Mouse (Mus musculus) lung, embryonic 16.5 days (tissue): ENCODE measurements at regions not wholly inside any gene's neighbourhood (a gene's known extent, or its start where the extent isn't known, plus 50 kb on each side); places are given as distances from the start of the nearest gene placed in this dataset.

Source experiments
- ATAC-seq: fragments of 200-750 bp; cut with Nextera tagmentation; 2 replicates; pipeline ENCODE4 v1.8.0; 2017; ENCODE audit warnings: low read depth, mild to moderate bottlenecking, moderate library complexity
- H3K27ac ChIP-seq: fragments of 300-500 bp; sonication (generic); 2 replicates; pipeline ENCODE4 v1.5.1; 2014; ENCODE audit warnings: mild to moderate bottlenecking, control low read depth, low read length
- H3K27me3 ChIP-seq: fragments of 300-500 bp; sonication (generic); 2 replicates; pipeline ENCODE4 v1.6.1; 2014; ENCODE audit warnings: low read depth, low read length, mixed read lengths; ENCODE audit not compliant: control insufficient read depth, insufficient read depth
- H3K36me3 ChIP-seq: fragments of 300-500 bp; sonication (generic); 2 replicates; pipeline ENCODE4 v1.6.1; 2014; ENCODE audit warnings: low read length; ENCODE audit not compliant: control insufficient read depth, insufficient read depth
- H3K4me1 ChIP-seq: fragments of 300-500 bp; sonication (generic); replicated peaks from 2 replicates; pipeline ENCODE4 v1.6.1; 2014; ENCODE audit warnings: low read length, mixed read lengths; ENCODE audit not compliant: control insufficient read depth, insufficient read depth
- H3K4me2 ChIP-seq: fragments of 300-500 bp; sonication (generic); 2 replicates; pipeline ENCODE4 v1.6.1; 2014; ENCODE audit warnings: low read depth, low read length, control low read depth
- H3K4me3 ChIP-seq: fragments of 300-500 bp; sonication (generic); 2 replicates; pipeline ENCODE4 v1.5.1; 2014; ENCODE audit warnings: mild to moderate bottlenecking, low read length, control low read depth
- H3K9ac ChIP-seq: fragments of 300-500 bp; sonication (generic); 2 replicates; pipeline ENCODE4 v1.6.1; 2014; ENCODE audit warnings: low read length, control low read depth
- H3K9me3 ChIP-seq: fragments of 300-500 bp; sonication (generic); 2 replicates; pipeline ENCODE4 v1.6.1; 2016; ENCODE audit warnings: low read length; ENCODE audit not compliant: control insufficient read depth
- WGBS: fragments of 180-500 bp; shearing (Covaris S2); extraction: QIAGEN DNeasy Blood & Tissue Kit; methylation state at CpG from one replicate; pipeline ENCODE4 v1.1.7; 2014; 5-methylcytosine and 5-hydroxymethylcytosine counted together

DNA sequence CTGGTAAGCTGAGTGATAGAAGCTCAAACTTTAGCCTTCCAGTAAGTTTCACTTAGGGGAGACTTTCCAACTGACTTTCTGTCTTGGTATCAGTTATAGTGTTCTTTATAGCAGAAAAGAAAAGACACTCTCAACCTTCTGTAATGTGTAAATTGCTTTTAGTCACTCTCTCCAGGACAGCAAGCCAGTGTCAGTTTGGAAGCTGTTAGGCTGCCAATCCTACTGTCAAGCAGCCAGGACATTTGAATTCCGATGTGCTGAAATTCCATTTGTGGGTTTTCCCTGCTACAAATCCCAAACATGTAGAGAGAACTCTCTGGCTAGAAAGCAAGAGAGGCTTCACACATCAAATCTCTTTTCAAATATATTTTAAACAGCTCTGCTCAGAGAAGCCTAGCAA lies 390.4 kb downstream of the Olfm4 start:
- no peaks in the 10 kb centered on the region for H3K36me3 ChIP-seq
- no peak for ATAC-seq
- H3K4me1 ChIP-seq: no peaks in the 10 kb centered on the region
- no peak overlapping the region for H3K4me2 ChIP-seq
- no peak overlapping the region for H3K4me3 ChIP-seq
- no peaks in the 10 kb centered on the region for H3K27me3 ChIP-seq
- WGBS: 50% methylated on average over 1 of the region's 1 CpGs
- H3K9me3 ChIP-seq: no peaks in the 10 kb centered on the region
- H3K27ac ChIP-seq: no peak overlapping the region
- no peak overlapping the region for H3K9ac ChIP-seq

DNA sequence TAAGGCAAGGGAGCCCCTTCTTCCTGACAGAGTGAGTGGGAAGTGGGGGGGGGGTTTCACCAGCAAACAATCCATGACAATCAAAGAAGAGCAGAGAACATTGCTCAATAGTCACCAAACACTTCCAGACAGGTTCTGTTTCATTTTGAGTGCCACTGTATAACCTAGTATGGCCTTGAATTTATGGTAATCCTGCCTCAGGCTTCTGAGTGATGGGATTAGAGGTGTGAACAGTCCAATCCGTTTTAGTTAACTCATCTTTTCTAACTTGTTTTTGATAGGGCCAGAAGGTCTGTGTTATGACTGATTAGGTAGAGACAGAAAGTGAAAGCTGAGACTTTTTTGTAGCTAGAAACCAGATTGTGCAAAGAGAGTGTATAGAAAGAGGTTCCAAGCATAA lies 393.2 kb downstream of the Olfm4 start:
- Histone ChIP-seq H3K27me3 (no peaks in the 10 kb centered on the region), H3K36me3 (no peaks in the 10 kb centered on the region), H3K9ac (no peak overlapping the region), H3K27ac (no peak overlapping the region), H3K4me2 (no peak overlapping the region), H3K9me3 (no peaks in the 10 kb centered on the region), H3K4me3 (no peak overlapping the region), H3K4me1 (no peaks in the 10 kb centered on the region)
- WGBS: 23% methylated on average over 1 of the region's 1 CpGs
- no peak for ATAC-seq

DNA sequence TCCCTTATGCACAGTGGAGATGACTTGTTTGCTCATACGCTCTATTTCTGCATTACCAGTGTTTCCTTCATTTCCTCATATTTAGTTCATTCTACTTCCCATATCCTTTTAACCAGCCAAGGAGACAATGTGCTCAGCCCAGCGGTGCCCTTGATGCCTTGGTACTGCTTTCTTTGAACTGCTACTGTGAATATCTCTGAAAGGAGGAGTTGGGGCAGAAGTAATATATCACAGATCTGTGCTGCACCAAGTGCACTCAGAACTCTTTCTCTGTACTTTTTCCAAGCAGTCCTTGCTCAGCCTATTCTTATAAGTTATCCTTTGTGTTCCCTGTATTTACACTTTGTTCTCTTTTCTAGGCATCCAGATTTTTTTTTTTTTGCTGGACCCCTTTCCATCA lies 407.5 kb downstream of the Olfm4 start:
- H3K9ac ChIP-seq: no peak overlapping the region
- no peaks in the 10 kb centered on the region for H3K4me1 ChIP-seq
- H3K27me3 ChIP-seq: no peaks in the 10 kb centered on the region
- ATAC-seq: no peak
- H3K27ac ChIP-seq: no peak overlapping the region
- H3K36me3 ChIP-seq: no peaks in the 10 kb centered on the region
- WGBS: 86% methylated on average over 2 of the region's 2 CpGs
- no peak overlapping the region for H3K4me2 ChIP-seq
- H3K9me3 ChIP-seq: no peaks in the 10 kb centered on the region
- no peak overlapping the region for H3K4me3 ChIP-seq

DNA sequence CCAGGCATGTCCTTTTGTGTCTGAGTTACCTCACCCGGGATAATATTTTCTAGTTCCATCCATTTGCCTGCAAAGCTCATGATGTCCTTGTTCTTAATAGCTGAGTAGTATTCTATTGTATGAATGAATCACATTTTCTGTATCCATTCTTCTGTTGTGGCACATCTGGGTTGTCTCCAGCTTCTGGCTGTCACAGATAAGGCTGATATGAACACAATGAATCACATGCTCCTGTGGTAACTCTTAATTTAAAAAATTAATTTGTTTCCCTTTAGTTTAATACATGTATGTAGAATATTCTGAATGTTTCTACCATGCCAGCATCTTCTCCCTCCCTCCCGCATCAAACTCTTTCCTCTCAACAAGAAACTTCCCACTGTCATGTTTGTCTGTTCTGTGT lies 424.4 kb downstream of the Olfm4 start:
- no peak for ATAC-seq
- H3K27ac ChIP-seq: no peak overlapping the region
- no peak overlapping the region for H3K9ac ChIP-seq
- H3K4me1 ChIP-seq: no peaks in the 10 kb centered on the region
- H3K36me3 ChIP-seq: no peaks in the 10 kb centered on the region
- WGBS: 87% methylated on average over 2 of the region's 2 CpGs
- no peak overlapping the region for H3K4me2 ChIP-seq
- H3K4me3 ChIP-seq: no peak overlapping the region
- no peaks in the 10 kb centered on the region for H3K9me3 ChIP-seq
- no peaks in the 10 kb centered on the region for H3K27me3 ChIP-seq

DNA sequence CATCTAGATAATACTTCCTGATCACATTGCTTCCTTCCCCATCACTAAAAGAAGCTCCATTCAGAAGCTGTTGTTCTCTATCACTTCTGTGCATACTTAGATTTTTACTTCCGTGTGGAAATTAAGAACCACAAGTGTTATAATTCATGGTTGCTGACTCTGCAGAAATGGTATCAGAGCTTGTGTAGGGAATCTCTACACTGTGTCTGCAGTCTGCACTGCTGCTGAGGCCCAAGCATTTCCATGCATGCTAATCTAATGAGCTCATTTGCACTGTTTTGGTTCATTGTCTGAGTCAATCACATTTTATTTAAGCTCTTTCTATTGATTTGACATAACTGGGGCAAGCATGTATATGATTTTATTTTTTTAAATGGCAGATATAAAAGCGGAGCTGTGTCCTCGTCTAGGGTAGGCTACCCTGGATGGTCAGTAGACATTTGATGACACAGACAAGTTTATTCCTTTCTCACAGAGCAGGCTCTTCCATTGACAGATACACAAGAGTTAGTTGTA lies 435.0 kb downstream of the Olfm4 start:
- WGBS: 82% methylated on average over 3 of the region's 3 CpGs
- no peaks in the 10 kb centered on the region for H3K36me3 ChIP-seq
- no peaks in the 10 kb centered on the region for H3K9me3 ChIP-seq
- no peak overlapping the region for H3K4me3 ChIP-seq
- no peaks in the 10 kb centered on the region for H3K4me1 ChIP-seq
- no peak for ATAC-seq
- H3K27me3 ChIP-seq: no peaks in the 10 kb centered on the region
- H3K27ac ChIP-seq: no peak overlapping the region
- no peak overlapping the region for H3K4me2 ChIP-seq
- no peak overlapping the region for H3K9ac ChIP-seq

DNA sequence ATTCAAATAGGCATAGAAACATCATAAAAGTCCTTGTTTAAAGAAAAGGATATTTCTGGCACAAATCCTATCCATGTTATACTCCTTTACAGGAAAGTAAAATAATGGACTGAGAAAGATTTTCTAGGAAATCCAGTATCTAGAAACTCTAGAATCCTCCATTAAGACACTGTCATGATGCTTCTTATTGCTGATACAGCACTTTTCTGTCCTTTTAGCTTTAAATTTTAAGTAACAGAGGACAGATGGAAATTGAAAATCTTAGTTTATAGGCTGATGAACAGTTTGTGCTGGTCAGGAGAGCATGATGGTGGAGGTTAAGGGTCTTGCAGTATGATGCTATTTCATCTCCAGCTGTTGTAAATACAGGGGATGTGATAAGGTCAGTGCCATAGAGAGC lies 459.9 kb downstream of the Olfm4 start:
- ATAC-seq: no peak
- H3K36me3 ChIP-seq: no peaks in the 10 kb centered on the region
- no peak overlapping the region for H3K9ac ChIP-seq
- no peaks in the 10 kb centered on the region for H3K9me3 ChIP-seq
- no peak overlapping the region for H3K4me3 ChIP-seq
- no peak overlapping the region for H3K27ac ChIP-seq
- no peaks in the 10 kb centered on the region for H3K27me3 ChIP-seq
- no peak overlapping the region for H3K4me2 ChIP-seq
- H3K4me1 ChIP-seq: no peaks in the 10 kb centered on the region

DNA sequence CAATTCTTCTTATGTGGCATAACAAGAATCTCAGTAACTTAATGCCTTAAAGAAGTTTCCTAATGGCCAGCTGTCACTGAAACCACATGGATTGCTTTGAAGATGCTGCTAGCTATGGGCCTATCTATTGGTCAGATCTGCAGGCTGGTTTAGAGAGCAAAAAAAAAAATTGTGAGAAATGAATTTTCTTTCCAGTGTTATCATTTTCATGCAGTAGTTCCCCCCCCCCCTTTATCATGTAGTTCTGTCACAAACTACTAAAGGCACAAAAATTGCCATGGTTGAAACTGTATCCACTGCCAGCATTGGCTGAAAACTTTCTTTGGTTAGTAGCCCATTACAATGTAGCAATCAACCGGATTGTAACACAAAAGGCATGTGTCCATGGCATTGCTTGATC lies 487.6 kb downstream of the Olfm4 start:
- H3K27me3 ChIP-seq: no peaks in the 10 kb centered on the region
- no peaks in the 10 kb centered on the region for H3K36me3 ChIP-seq
- H3K4me2 ChIP-seq: no peak overlapping the region
- H3K9me3 ChIP-seq: no peaks in the 10 kb centered on the region
- no peak overlapping the region for H3K4me3 ChIP-seq
- WGBS: 79% methylated on average over 1 of the region's 1 CpGs
- H3K9ac ChIP-seq: no peak overlapping the region
- H3K27ac ChIP-seq: no peak overlapping the region
- H3K4me1 ChIP-seq: no peaks in the 10 kb centered on the region
- ATAC-seq: no peak

DNA sequence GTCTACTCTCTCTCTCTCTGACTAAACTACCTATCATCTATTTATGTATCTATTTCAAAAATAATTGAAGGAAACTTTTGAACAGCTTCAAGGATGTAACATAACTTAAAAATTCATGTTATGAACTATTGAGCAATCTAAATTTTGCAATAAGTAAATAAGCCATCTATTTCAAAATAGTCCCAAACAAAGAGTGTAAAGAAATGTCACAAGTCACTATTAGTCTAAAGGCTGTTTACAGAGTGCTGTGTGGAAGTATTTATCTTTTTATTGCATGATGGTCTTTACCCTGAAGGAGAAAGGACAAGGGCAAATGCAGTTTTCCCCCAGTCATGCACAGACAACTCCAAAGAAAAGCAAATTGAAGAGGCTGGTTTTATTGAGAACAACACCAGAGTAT lies 496.0 kb downstream of the Olfm4 start:
- Histone ChIP-seq H3K4me1 (no peaks in the 10 kb centered on the region), H3K27ac (no peak overlapping the region), H3K4me3 (no peak overlapping the region), H3K4me2 (no peak overlapping the region), H3K9me3 (no peaks in the 10 kb centered on the region), H3K9ac (no peak overlapping the region), H3K27me3 (no peaks in the 10 kb centered on the region), H3K36me3 (no peaks in the 10 kb centered on the region)
- peak; percentile 76 for ATAC-seq

DNA sequence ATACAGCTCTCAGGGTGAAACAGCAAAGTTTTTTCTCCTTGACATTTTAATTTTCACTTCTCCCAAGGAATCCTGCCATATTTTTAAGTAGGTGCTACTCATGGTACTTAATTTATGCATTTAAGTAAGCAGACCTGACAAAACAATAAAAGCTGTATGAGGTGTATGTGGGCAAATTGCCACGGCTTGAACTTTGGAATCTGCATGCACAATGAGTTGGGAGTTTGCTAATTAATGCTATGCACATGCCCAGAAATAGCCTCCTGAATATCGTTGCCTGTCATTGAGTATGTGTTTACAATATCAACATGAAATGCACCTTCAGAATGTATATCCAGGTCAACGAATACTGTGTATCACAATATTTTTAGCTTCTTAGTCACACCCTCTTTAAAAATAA lies 498.9 kb downstream of the Olfm4 start:
- H3K4me1 ChIP-seq: no peaks in the 10 kb centered on the region
- H3K27ac ChIP-seq: no peak overlapping the region
- no peaks in the 10 kb centered on the region for H3K27me3 ChIP-seq
- no peaks in the 10 kb centered on the region for H3K36me3 ChIP-seq
- no peak for ATAC-seq
- no peaks in the 10 kb centered on the region for H3K9me3 ChIP-seq
- WGBS: 74% methylated on average over 3 of the region's 3 CpGs
- no peak overlapping the region for H3K4me2 ChIP-seq
- H3K4me3 ChIP-seq: no peak overlapping the region
- no peak overlapping the region for H3K9ac ChIP-seq

DNA sequence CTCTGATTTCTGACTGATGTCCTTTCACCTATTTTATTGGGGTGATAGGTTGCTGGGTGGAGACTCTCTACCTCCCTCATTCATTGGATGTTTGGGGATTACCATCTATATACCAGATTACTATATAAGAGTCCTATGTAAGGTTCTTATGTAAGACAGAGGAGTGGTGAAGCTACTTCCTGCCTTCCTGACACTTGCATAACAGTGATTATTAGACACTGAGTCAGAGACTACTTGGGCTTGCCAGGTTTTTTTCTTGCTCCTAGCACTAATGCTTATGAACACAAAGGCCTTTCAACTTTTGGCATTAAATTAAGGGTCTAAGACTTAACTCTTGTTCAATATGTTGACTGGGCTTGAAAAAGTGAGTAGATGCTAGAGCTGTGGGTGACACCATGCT lies 500.4 kb downstream of the Olfm4 start:
- H3K4me2 ChIP-seq: no peak overlapping the region
- H3K27me3 ChIP-seq: no peaks in the 10 kb centered on the region
- H3K9me3 ChIP-seq: no peaks in the 10 kb centered on the region
- H3K4me3 ChIP-seq: no peak overlapping the region
- H3K4me1 ChIP-seq: no peaks in the 10 kb centered on the region
- no peak overlapping the region for H3K9ac ChIP-seq
- ATAC-seq: no peak
- H3K36me3 ChIP-seq: no peaks in the 10 kb centered on the region
- no peak overlapping the region for H3K27ac ChIP-seq
